Mouse (Mus musculus) heart, adult 2 months (tissue): Measurements from ENCODE around the gene Lhx6. TPM values are rescaled to one million over a fixed set of nuclear protein-coding genes. Genes with fewer than 3 reads are reported as not detected.

ENCODE experiments used
- DNase-seq, 2 experiments: peaks; one replicate each; pipeline ENCODE4 v3.0.0; 2021
- H3K27ac ChIP-seq: fragments of 200-600 bp; 2 replicates; pipeline ENCODE4 v1.8.1; 2022
- H3K27me3 ChIP-seq: fragments of 200-500 bp; 2 replicates; pipeline ENCODE4 v1.6.1; 2012; ENCODE audit warnings: mild to moderate bottlenecking, low read length, inconsistent platforms, mixed read lengths; ENCODE audit not compliant: control insufficient read depth, insufficient read depth
- H3K36me3 ChIP-seq: fragments of 200-500 bp; 2 replicates; pipeline ENCODE4 v1.6.1; 2012; ENCODE audit warnings: low read length, inconsistent platforms; ENCODE audit not compliant: control insufficient read depth, insufficient read depth
- H3K4me1 ChIP-seq: fragments of 200-500 bp; 2 replicates; pipeline ENCODE4 v1.6.1; 2011; ENCODE audit warnings: low read length; ENCODE audit not compliant: control insufficient read depth, insufficient read depth
- H3K4me3 ChIP-seq: fragments of 200-600 bp; 2 replicates; pipeline ENCODE4 v1.8.1; 2022
- H3K79me2 ChIP-seq: fragments of 200-500 bp; replicated peaks from 2 replicates; pipeline ENCODE4 v1.6.1; 2012; ENCODE audit warnings: mild to moderate bottlenecking, inconsistent platforms, low read length, moderate library complexity, mixed read lengths; ENCODE audit not compliant: control insufficient read depth, insufficient read depth
- H3K9ac ChIP-seq: fragments of 200-500 bp; 2 replicates; pipeline ENCODE4 v1.6.1; 2012; ENCODE audit warnings: low read depth, mild to moderate bottlenecking, control low read depth, inconsistent platforms, low read length, mixed read lengths
- CTCF ChIP-seq: fragments of 200-600 bp; IDR thresholded peaks from 2 replicates; pipeline ENCODE4 v1.8.1; 2022; ENCODE audit warnings: antibody characterized with exemption, mild to moderate bottlenecking, moderate library complexity
- EP300 ChIP-seq: fragments of 200-500 bp; IDR thresholded peaks from 2 replicates; pipeline ENCODE4 v1.6.1; 2011; ENCODE audit warnings: low read depth, low read length, control low read depth; ENCODE audit not compliant: insufficient read depth
- POLR2A ChIP-seq: fragments of 200-500 bp; IDR thresholded peaks from 2 replicates; pipeline ENCODE4 v1.6.1; 2011; ENCODE audit warnings: mild to moderate bottlenecking, low read depth, low read length, control low read depth; ENCODE audit not compliant: insufficient read depth
- WGBS: fragments of 180-500 bp; shearing (Covaris S2); methylation state at CpG from one replicate; pipeline ENCODE4 v1.1.7; 2018; 5-methylcytosine and 5-hydroxymethylcytosine counted together
- intact Hi-C: fragments of 180-260 bp; cut with DNase I; formaldehyde crosslinking; loops from one replicate; pipeline ENCODE4 v1.15.1; 2025
- polyA plus RNA-seq: library from polyadenylated mRNA; depleted of rRNA; stranded (reverse); fragments of >200 nt; gene quantifications from 2 replicates; pipeline ENCODE4 v1.2.3, GENCODE M21; 2012
- total RNA-seq, 2 experiments: library from RNA; stranded (reverse); gene quantifications; 2 replicates each; pipeline ENCODE4 v1.2.3; 2021

Gene Lhx6
- total and polyA plus RNA-seq, 3 experiments, result 2.0 to 4.7 (median 3.2) TPM

DNA sequence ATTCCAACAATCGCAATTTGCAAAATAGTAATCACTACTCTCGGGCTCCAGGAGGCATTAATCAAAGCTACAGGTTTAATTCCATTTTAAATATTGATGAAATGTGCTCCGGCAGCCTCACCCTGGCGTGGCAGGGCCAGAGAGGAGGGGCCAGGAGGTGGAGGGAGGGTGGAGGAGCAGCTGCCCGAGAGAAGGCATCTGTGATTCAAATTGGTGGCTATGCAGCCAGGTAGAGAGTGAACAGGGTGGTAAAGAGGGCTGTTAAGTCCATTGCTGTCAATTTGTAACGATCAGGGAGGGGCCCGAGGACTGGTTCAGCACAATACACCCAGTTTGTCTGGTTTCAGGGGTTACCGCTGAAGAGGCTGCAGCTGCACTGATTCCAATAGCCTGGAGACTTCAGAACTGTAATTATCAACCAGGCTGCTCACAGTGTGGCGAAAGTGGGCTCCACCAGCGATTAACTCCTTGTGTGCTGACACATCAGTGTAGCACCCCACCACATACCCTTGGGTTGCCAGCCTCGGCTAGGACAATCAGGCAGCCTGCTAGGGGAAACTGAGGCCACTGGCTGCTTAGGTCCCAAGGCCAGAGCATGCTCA lies 27.9 kb downstream of the Lhx6 start:
- H3K36me3 ChIP-seq, result no peaks in the 10 kb centered on the region
- no peaks in the 10 kb centered on the region for H3K27me3 ChIP-seq
- no peak for DNase-seq
- H3K79me2 ChIP-seq, result no peaks in the 10 kb centered on the region
- H3K27ac ChIP-seq, result no peak overlapping the region
- H3K9ac ChIP-seq, result no peak overlapping the region
- no peak for TF ChIP-seq CTCF
- no peak overlapping the region for H3K4me3 ChIP-seq
- H3K4me1 ChIP-seq, result peaks cover 5% of the 10 kb centered on the region
- intact Hi-C loops, result no loop called here
- WGBS, result 41% methylated on average over 11 of the region's 11 CpGs

DNA sequence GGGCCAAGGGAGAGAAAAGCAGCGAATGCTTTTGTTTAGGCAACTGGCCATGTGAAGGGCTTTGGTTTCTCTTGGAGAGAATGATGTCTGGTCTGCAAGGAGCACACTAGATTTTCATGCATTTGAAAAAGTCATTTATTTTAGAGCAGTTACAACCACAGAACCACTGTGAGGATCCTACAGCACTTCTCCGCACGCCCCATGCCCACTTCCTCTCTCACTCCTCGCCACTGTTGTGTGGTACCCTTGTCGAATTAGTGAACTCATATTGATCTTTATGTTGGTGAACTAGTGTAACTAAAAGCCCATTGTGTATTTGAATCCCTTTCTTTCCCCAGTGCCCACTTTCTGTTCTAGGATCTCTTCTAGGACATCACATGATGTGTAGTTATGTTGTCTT lies 30.0 kb downstream of the Lhx6 start:
- H3K27ac ChIP-seq, result no peak overlapping the region
- no peaks in the 10 kb centered on the region for H3K79me2 ChIP-seq
- TF ChIP-seq CTCF (no peak), EP300 (no peak), POLR2A (no peak)
- intact Hi-C loops, result no loop called here
- no peaks in the 10 kb centered on the region for H3K27me3 ChIP-seq
- H3K4me1 ChIP-seq, result peaks cover 5% of the 10 kb centered on the region
- no peak for DNase-seq
- 92% methylated on average over 5 of the region's 5 CpGs for WGBS
- H3K4me3 ChIP-seq, result no peak overlapping the region
- H3K9ac ChIP-seq, result no peak overlapping the region
- no peaks in the 10 kb centered on the region for H3K36me3 ChIP-seq

DNA sequence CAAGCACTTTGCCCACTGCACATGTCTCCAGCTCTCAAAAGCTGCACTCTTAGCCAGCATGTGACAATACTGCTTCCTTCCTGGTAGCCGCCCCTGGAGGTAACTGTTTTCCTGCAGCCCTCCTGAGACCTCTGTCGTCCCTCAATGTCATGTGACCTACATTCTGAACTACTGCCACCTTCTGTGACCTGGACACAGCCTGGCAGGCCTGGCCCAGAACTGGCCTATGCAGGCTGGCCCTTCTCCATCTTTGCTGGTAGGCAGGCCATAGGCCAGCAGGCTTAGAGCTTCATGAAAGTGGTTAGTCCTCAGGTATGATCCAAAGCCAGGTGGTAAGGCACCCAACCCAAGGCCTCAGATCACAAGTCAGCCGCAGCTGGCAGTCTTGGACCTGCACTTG lies 31.4 kb downstream of the Lhx6 start:
- no peaks in the 10 kb centered on the region for H3K27me3 ChIP-seq
- no peak overlapping the region for H3K4me3 ChIP-seq
- TF ChIP-seq CTCF (0 out of 2 replicates have a peak, but pooled peaks have one; percentile 2), EP300 (0 out of 2 replicates have a peak, but pooled peaks have one; percentile 55), POLR2A (no peak)
- WGBS, result 37% methylated on average over 3 of the region's 3 CpGs
- no peaks in the 10 kb centered on the region for H3K36me3 ChIP-seq
- peaks cover 5% of the 10 kb centered on the region for H3K4me1 ChIP-seq
- H3K79me2 ChIP-seq, result no peaks in the 10 kb centered on the region
- no peak overlapping the region for H3K27ac ChIP-seq
- intact Hi-C loops, result no loop called here
- peak in 1 of 2 experiments; percentile 38 for DNase-seq
- no peak overlapping the region for H3K9ac ChIP-seq

DNA sequence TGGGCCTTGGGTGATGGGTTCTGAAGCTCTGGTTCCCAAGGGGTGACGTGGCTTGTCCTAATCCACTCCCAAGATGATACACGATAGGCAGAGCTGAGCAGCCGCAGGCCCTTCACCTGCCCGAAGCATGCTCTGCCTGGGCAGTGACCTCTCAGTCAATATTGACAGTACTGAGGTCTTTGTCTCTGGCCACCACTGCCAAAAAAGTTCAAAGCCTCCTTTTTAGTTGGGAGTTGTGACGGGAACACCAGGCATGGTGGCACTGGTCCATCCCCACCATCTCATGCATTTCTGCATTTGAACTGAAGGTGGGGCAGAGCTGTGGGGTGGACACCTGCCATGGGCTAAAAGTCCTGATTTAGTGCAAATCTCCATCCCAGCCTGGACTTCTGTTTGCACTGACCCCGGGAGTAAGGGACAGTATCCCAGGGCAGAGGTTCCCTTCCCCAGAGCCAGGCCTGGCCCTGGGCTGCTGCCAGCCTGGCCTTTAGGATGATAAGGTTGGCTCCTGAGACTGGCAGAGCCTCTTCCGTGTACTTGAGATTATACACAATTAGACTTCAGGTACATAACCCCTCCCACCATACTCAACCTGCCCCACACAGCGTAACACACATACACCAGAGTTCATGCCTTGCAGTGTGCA lies 33.4 kb downstream of the Lhx6 start:
- 83% methylated on average over 8 of the region's 8 CpGs for WGBS
- Histone ChIP-seq H3K4me3 (no peak overlapping the region), H3K9ac (no peak overlapping the region), H3K36me3 (no peaks in the 10 kb centered on the region), H3K4me1 (peaks cover 5% of the 10 kb centered on the region), H3K27ac (no peak overlapping the region), H3K79me2 (no peaks in the 10 kb centered on the region), H3K27me3 (no peaks in the 10 kb centered on the region)
- no peak for TF ChIP-seq POLR2A
- TF ChIP-seq EP300, result no peak
- TF ChIP-seq CTCF, result no peak
- DNase-seq, result no peak
- intact Hi-C loops, result no loop called here

DNA sequence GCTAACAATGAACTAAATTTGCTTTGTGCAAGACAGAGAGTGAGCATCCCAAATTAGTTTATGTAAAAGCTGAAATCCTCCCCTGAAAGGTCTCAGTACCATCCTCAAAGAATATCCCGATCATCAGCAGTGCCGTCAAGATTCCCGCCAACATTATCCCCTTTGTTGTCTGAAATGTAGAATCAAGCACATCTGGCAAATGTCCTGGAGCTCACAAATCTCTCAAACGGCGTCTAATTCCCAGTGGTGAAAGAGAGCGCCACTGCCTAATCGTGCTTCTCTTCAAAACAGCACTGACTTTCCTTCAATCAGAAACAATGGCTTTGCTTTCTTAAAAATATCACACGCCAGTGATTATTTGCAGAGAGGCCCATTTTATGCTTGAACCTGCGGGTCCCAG lies 38.1 kb downstream of the Lhx6 start:
- no peaks in the 10 kb centered on the region for H3K36me3 ChIP-seq
- WGBS, result 60% methylated on average over 9 of the region's 9 CpGs
- no peak overlapping the region for H3K27ac ChIP-seq
- no peak for DNase-seq
- no peak for TF ChIP-seq POLR2A
- no peak for TF ChIP-seq CTCF
- no peak for TF ChIP-seq EP300
- no peak overlapping the region for H3K9ac ChIP-seq
- intact Hi-C loops, result no loop called here
- H3K4me1 ChIP-seq, result no peaks in the 10 kb centered on the region
- no peak overlapping the region for H3K4me3 ChIP-seq
- no peaks in the 10 kb centered on the region for H3K27me3 ChIP-seq
- H3K79me2 ChIP-seq, result no peaks in the 10 kb centered on the region

DNA sequence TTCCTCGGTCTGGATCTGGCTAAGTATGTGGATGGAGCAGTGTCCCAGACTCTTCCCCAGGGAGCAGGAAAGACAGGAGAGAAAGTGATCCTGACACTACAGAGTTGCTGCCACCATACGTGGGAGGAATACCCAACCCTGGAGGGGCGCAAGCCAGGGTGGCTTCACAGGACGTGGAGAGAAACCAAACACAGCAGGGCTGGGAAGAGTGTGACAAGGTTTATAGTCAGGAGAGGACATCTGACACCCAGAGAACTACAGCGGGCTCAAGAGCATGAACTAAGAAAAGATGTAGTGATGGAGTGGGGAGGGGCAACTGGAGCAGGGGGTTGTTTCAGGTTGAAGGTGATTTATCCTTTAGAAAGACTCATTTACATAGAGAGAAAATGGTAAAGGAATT lies 43.8 kb downstream of the Lhx6 start:
- Histone ChIP-seq H3K9ac (no peak overlapping the region), H3K36me3 (no peaks in the 10 kb centered on the region), H3K4me3 (no peak overlapping the region), H3K79me2 (no peaks in the 10 kb centered on the region), H3K27me3 (no peaks in the 10 kb centered on the region), H3K4me1 (no peaks in the 10 kb centered on the region), H3K27ac (no peak overlapping the region)
- 64% methylated on average over 5 of the region's 5 CpGs for WGBS
- intact Hi-C loops, result no loop called here
- no peak for TF ChIP-seq CTCF
- no peak for TF ChIP-seq EP300
- TF ChIP-seq POLR2A, result no peak
- no peak for DNase-seq
